Mouse (Mus musculus) liver, postnatal 0 days (tissue): ENCODE results near the gene Nup88. TPM values are rescaled to one million over a fixed set of nuclear protein-coding genes. Genes with fewer than 3 reads are reported as not detected.

Experiments
- ATAC-seq: fragments of 200-750 bp; cut with Nextera tagmentation; 2 replicates; pipeline ENCODE4 v1.8.0; 2017; ENCODE audit warnings: mild to moderate bottlenecking, moderate library complexity
- DNase-seq: peaks from one replicate; pipeline ENCODE4 v3.0.0-alpha.2; 2016
- H3K27ac ChIP-seq: fragments of 300-500 bp; sonication (generic); 2 replicates; pipeline ENCODE4 v1.5.1; 2014; ENCODE audit warnings: antibody characterized with exemption, moderate library complexity, mild to moderate bottlenecking, low read depth
- H3K27me3 ChIP-seq: fragments of 300-500 bp; sonication (generic); 2 replicates; pipeline ENCODE4 v1.6.1; 2014; ENCODE audit warnings: low read length, control low read depth, mixed read lengths; ENCODE audit not compliant: insufficient read depth
- H3K36me3 ChIP-seq: fragments of 300-500 bp; sonication (generic); replicated peaks from 2 replicates; pipeline ENCODE4 v1.6.1; 2014; ENCODE audit warnings: mild to moderate bottlenecking, control low read depth, low read length, moderate library complexity, mixed read lengths; ENCODE audit not compliant: insufficient read depth
- H3K4me1 ChIP-seq: fragments of 300-500 bp; sonication (generic); 2 replicates; pipeline ENCODE4 v1.6.1; 2014; ENCODE audit warnings: antibody characterized with exemption, mild to moderate bottlenecking, control low read depth; ENCODE audit not compliant: insufficient read depth
- H3K4me2 ChIP-seq: fragments of 300-500 bp; sonication (generic); 2 replicates; pipeline ENCODE4 v1.6.1; 2014; ENCODE audit warnings: low read depth, mild to moderate bottlenecking, low read length, moderate library complexity, mixed read lengths
- H3K4me3 ChIP-seq: fragments of 300-500 bp; sonication (generic); 2 replicates; pipeline ENCODE4 v1.5.1; 2014; ENCODE audit warnings: low read depth, low read length
- H3K9ac ChIP-seq: fragments of 300-500 bp; sonication (generic); replicated peaks from 2 replicates; pipeline ENCODE4 v1.6.1; 2014; ENCODE audit warnings: mild to moderate bottlenecking, moderate library complexity
- H3K9me3 ChIP-seq: fragments of 300-500 bp; sonication (generic); 2 replicates; pipeline ENCODE4 v1.6.1; 2016; ENCODE audit warnings: mild to moderate bottlenecking, control low read depth, low read length, mixed read lengths
- CTCF ChIP-seq: sonication (generic); IDR thresholded peaks from 2 replicates; pipeline ENCODE4 v1.5.1; 2016; ENCODE audit warnings: antibody characterized with exemption, low read depth
- EP300 ChIP-seq: IDR thresholded peaks from 2 replicates; pipeline ENCODE4 v1.6.1; 2016; ENCODE audit warnings: antibody characterized with exemption, low read depth, mild to moderate bottlenecking
- WGBS: fragments of 180-500 bp; shearing (Covaris S2); extraction: QIAGEN DNeasy Blood & Tissue Kit; methylation state at CpG from one replicate; pipeline ENCODE4 v1.1.7; 2014; ENCODE audit not compliant: insufficient replicate concordance; 5-methylcytosine and 5-hydroxymethylcytosine counted together
- polyA plus RNA-seq: library from polyadenylated mRNA; unstranded; fragments of >200 nt; fragmentation: Nextera tagmentation; extraction: Ambion mirVana; gene quantifications from 2 replicates; pipeline ENCODE4 v1.2.1, GENCODE M21; 2015

Nup88 gene
- polyA plus RNA-seq, 1 experiment from 2014 or later = 33.1 TPM

- DNase-seq = no peak
- 86% methylated on average over 6 of the region's 6 CpGs for WGBS
These were observed 37.3 kb upstream of the Nup88 start for GRCm38 (mm10) chr11:71007026-71007425.

GRCm38 (mm10) chr11:71005046-71005445 is 35.3 kb upstream of the Nup88 start:
- WGBS = 36% methylated on average over 5 of the region's 5 CpGs
- Histone ChIP-seq H3K4me2 (peak overlapping the region; percentile 95), H3K27ac (no peak overlapping the region), H3K36me3 (peaks cover 26% of the 10 kb centered on the region), H3K9me3 (no peaks in the 10 kb centered on the region), H3K4me3 (peak overlapping the region; percentile 86), H3K27me3 (no peaks in the 10 kb centered on the region), H3K9ac (no peak overlapping the region), H3K4me1 (peaks cover 11% of the 10 kb centered on the region)
- TF ChIP-seq CTCF (no peak), EP300 (no peak)
- DNase-seq (no peak), ATAC-seq (no peak)

More at GRCm38 (mm10) chr11:71007026-71007425, 37.3 kb upstream of the Nup88 start:
- Histone ChIP-seq H3K4me1 (peaks cover 11% of the 10 kb centered on the region), H3K4me3 (no peak overlapping the region), H3K27ac (no peak overlapping the region), H3K9me3 (no peaks in the 10 kb centered on the region), H3K36me3 (peaks cover 42% of the 10 kb centered on the region), H3K9ac (no peak overlapping the region), H3K27me3 (no peaks in the 10 kb centered on the region), H3K4me2 (no peak overlapping the region)
- no peak for ATAC-seq
- TF ChIP-seq EP300 (no peak), CTCF (no peak)

- no peaks in the 10 kb centered on the region for H3K9me3 ChIP-seq
- H3K4me1 ChIP-seq = peaks cover 11% of the 10 kb centered on the region
- TF ChIP-seq EP300 (peak; percentile 57), CTCF (peak; percentile 47)
- peaks cover 27% of the 10 kb centered on the region for H3K36me3 ChIP-seq
- H3K27ac ChIP-seq = peak within 1 kb of the TSS; percentile 73
- 1% methylated on average over 35 of the region's 35 CpGs for whole genome bisulfite sequencing
- DNase-seq (peak; percentile 96), ATAC-seq (peak; percentile 97)
- no peaks in the 10 kb centered on the region for H3K27me3 ChIP-seq
- peak within 1 kb of the TSS; percentile 86 for H3K4me3 ChIP-seq
- peak within 1 kb of the TSS; percentile 70 for H3K9ac ChIP-seq
- peak within 1 kb of the TSS; percentile 95 for H3K4me2 ChIP-seq
These were observed 34.6 kb upstream of the Nup88 start, which contains the start of gene Dhx33 for GRCm38 (mm10) chr11:71004316-71004773. TSS of gene Dhx33 (minus strand) at chr11:71004437.

GRCm38 (mm10) chr11:71003611-71004315 is 34.0 kb upstream of the Nup88 start:
- Histone ChIP-seq H3K9ac (peak overlapping the region; percentile 70), H3K4me1 (peaks cover 11% of the 10 kb centered on the region), H3K27ac (peak overlapping the region; percentile 73), H3K4me3 (peak overlapping the region; percentile 86), H3K9me3 (no peaks in the 10 kb centered on the region), H3K4me2 (peak overlapping the region; percentile 95), H3K36me3 (peaks cover 28% of the 10 kb centered on the region), H3K27me3 (no peaks in the 10 kb centered on the region)
- WGBS = under 1% methylated on average over 49 of the region's 49 CpGs
- ATAC-seq (peak; percentile 81), DNase-seq (peak; percentile 49)
- no peak for TF ChIP-seq EP300
- no peak for TF ChIP-seq CTCF

GRCm38 (mm10) chr11:71001167-71001566 is 31.4 kb upstream of the Nup88 start:
- Histone ChIP-seq H3K9me3 (no peaks in the 10 kb centered on the region), H3K27ac (no peak overlapping the region), H3K27me3 (no peaks in the 10 kb centered on the region), H3K4me2 (no peak overlapping the region), H3K4me3 (no peak overlapping the region), H3K9ac (no peak overlapping the region), H3K4me1 (peaks cover 11% of the 10 kb centered on the region), H3K36me3 (peaks cover 31% of the 10 kb centered on the region)
- 79% methylated on average over 4 of the region's 4 CpGs for WGBS
- no peak for TF ChIP-seq CTCF
- no peak for TF ChIP-seq EP300
- ATAC-seq = no peak
- DNase-seq = no peak

GRCm38 (mm10) chr11:70982557-70983228 is 12.9 kb upstream of the Nup88 start, which contains the start of gene C1qbp:
TSS of gene C1qbp (minus strand) at chr11:70983026.
- peaks cover 10% of the 10 kb centered on the region for H3K4me1 ChIP-seq
- no peaks in the 10 kb centered on the region for H3K27me3 ChIP-seq
- peak within 1 kb of the TSS; percentile 83 for H3K27ac ChIP-seq
- WGBS = 1% methylated on average over 52 of the region's 64 CpGs
- no peaks in the 10 kb centered on the region for H3K9me3 ChIP-seq
- peak within 1 kb of the TSS; percentile 97 for H3K4me2 ChIP-seq
- H3K36me3 ChIP-seq = peaks cover 58% of the 10 kb centered on the region
- peak; percentile 98 for ATAC-seq
- DNase-seq = peak; percentile 97
- H3K9ac ChIP-seq = peak within 1 kb of the TSS; percentile 85
- TF ChIP-seq EP300 (no peak), CTCF (peak; percentile 99)
- H3K4me3 ChIP-seq = peak within 1 kb of the TSS; percentile 91
